Mouse (Mus musculus): ENCODE data around the gene Iffo1.

GRCm38 (mm10) chr6:125101444-125101843, 43.6 kb upstream of the Iffo1 start:
- TF ChIP-seq POLR2A (IDR thresholded peaks at IDR 0.05; ENCODE audit: control insufficient read depth in 1 of 2, insufficient read depth in 1 of 2, low read depth in 1 of 2, low read length in 2 of 2, poor library complexity in 1 of 2) (no peak), CHD2 (IDR thresholded peaks at IDR 0.05; ENCODE audit: low read length) (no peak), TCF12 (IDR thresholded peaks at IDR 0.05; ENCODE audit: low read depth, low read length) (no peak), JUND (IDR thresholded peaks at IDR 0.05; ENCODE audit: low read depth, low read length) (no peak), CTCF (IDR thresholded peaks at IDR 0.05 in 2 of 3, conservative IDR thresholded peaks at IDR 0.05 in 1 of 3; ENCODE audit: control insufficient read depth in 1 of 3, insufficient read depth in 1 of 3, low read depth in 2 of 3, low read length in 3 of 3, poor library complexity in 1 of 3, severe bottlenecking in 1 of 3) (no peak), UBTF (IDR thresholded peaks at IDR 0.05; ENCODE audit: borderline replicate concordance, insufficient read depth, low read depth, low read length) (no peak), POLR2AphosphoS2 (IDR thresholded peaks at IDR 0.05; ENCODE audit: low read length) (no peak), EP300 (IDR thresholded peaks at IDR 0.05; ENCODE audit: low read depth in 1 of 2, low read length in 2 of 2) (no peak), ZMIZ1 (IDR thresholded peaks at IDR 0.05; ENCODE audit: low read depth, low read length) (no peak), GATA1 (IDR thresholded peaks at IDR 0.05; ENCODE audit: low read depth, low read length) (no peak)

Measured in MEL (cell line).